Mouse (Mus musculus) frontal cortex, postnatal 10 days (tissue): Measurements from ENCODE around the gene Podxl2.

Experiments used
- DNase-seq, 2 experiments: peaks; one replicate each; pipeline ENCODE4 v3.0.0; 2022; ENCODE audit warnings: low spot score in 2 of 2, mixed read lengths in 1 of 2

Podxl2 gene

GRCm38 (mm10) chr6:88844901-88845565 lies 29.8 kb downstream of the Podxl2 start:
- no peak for DNase-seq

GRCm38 (mm10) chr6:88843781-88844725 lies 30.8 kb downstream of the Podxl2 start:
- no peak for DNase-seq

GRCm38 (mm10) chr6:88843241-88843640 lies 31.6 kb downstream of the Podxl2 start:
- no peak for DNase-seq

GRCm38 (mm10) chr6:88842731-88843151 lies 32.1 kb downstream of the Podxl2 start:
- DNase-seq = no peak

- DNase-seq = peak; percentile 99
Observed at GRCm38 (mm10) chr6:88841781-88842689, 32.8 kb downstream of the Podxl2 start, which contains the start of gene Abtb1. Gene Abtb1, minus strand, starts transcription at chr6:88841984.

GRCm38 (mm10) chr6:88841514-88841780 lies 33.4 kb downstream of the Podxl2 start:
- DNase-seq = no peak

GRCm38 (mm10) chr6:88840791-88841513 lies 33.9 kb downstream of the Podxl2 start:
- DNase-seq = no peak

- DNase-seq = no peak
Observed at GRCm38 (mm10) chr6:88840211-88840610, 34.6 kb downstream of the Podxl2 start.

GRCm38 (mm10) chr6:88839135-88839970 lies 35.5 kb downstream of the Podxl2 start:
- no peak for DNase-seq

GRCm38 (mm10) chr6:88838613-88839012 lies 36.2 kb downstream of the Podxl2 start:
- no peak for DNase-seq

GRCm38 (mm10) chr6:88837999-88838398 lies 36.8 kb downstream of the Podxl2 start:
- DNase-seq = no peak

GRCm38 (mm10) chr6:88836178-88836819 lies 38.5 kb downstream of the Podxl2 start:
- DNase-seq = no peak

GRCm38 (mm10) chr6:88835047-88835446 lies 39.8 kb downstream of the Podxl2 start:
- no peak for DNase-seq

GRCm38 (mm10) chr6:88833340-88834140 lies 41.3 kb downstream of the Podxl2 start:
- no peak for DNase-seq

- no peak for DNase-seq
Observed at GRCm38 (mm10) chr6:88832663-88833062, 42.2 kb downstream of the Podxl2 start.

GRCm38 (mm10) chr6:88831456-88831855 lies 43.4 kb downstream of the Podxl2 start:
- peak in 1 of 2 experiments; percentile 55 for DNase-seq

GRCm38 (mm10) chr6:88830112-88830702 lies 44.6 kb downstream of the Podxl2 start:
- no peak for DNase-seq

- no peak for DNase-seq
Observed at GRCm38 (mm10) chr6:88829579-88829978, 45.3 kb downstream of the Podxl2 start.
